Comparison of ENCODE assay signal across 8 mouse cellular contexts in genomic region chr6:88465181-88465920, GRCm38 (mm10). TPM values are rescaled to one million over a fixed set of nuclear protein-coding genes. Genes with fewer than 3 reads are reported as not detected.
DNase-seq lines count a peak whose midpoint lies in the region; ATAC-seq and TF ChIP-seq lines count a peak whose summit lies in the region.

Gene Ruvbl1, plus strand, starts transcription at chr6:88465409.

- TF ChIP-seq EP300 in CH12.LX (IDR thresholded peaks at IDR 0.05; ENCODE audit: low read length): no peak

- dilution Hi-C loops in CH12.LX (cut with MboI; ENCODE audit: extremely low pct_ligation_motif_present, extremely low pct_unique_long_range_greater_than_20kb, low sequenced_read_pairs): no loop called here

- no peaks in the 10 kb centered on the region for H3K9me3 ChIP-seq in CH12.LX (replicated peaks; ENCODE audit: low read length)
- H3K9me3 ChIP-seq in forebrain, embryonic 11.5 days (ENCODE audit: control insufficient read depth, low read length): no peaks in the 10 kb centered on the region
- H3K9me3 ChIP-seq in heart, embryonic 16.5 days (replicated peaks; ENCODE audit: control insufficient read depth, low read length): no peaks in the 10 kb centered on the region
- H3K9me3 ChIP-seq in liver, embryonic 15.5 days (replicated peaks): no peaks in the 10 kb centered on the region
- no peaks in the 10 kb centered on the region for H3K9me3 ChIP-seq in neural tube, embryonic 12.5 days

- no peak for TF ChIP-seq RAD21 in CH12.LX (IDR thresholded peaks at IDR 0.05; ENCODE audit: low read depth, low read length)

- peaks cover 14 to 41% of the 10 kb centered on the region in 2 experiments for H3K4me1 ChIP-seq in CH12.LX (ENCODE audit: control insufficient read depth in 1 of 2, insufficient read depth in 2 of 2)
- peaks cover 2% of the 10 kb centered on the region; the same call in 1 of the 2 replicates for H3K4me1 ChIP-seq in forebrain, embryonic 11.5 days (replicated peaks; ENCODE audit: control insufficient read depth, insufficient read depth, low read length)
- H3K4me1 ChIP-seq in heart, embryonic 16.5 days (ENCODE audit: control insufficient read depth, insufficient read depth, low read length): peaks cover 8% of the 10 kb centered on the region
- peaks cover 27% of the 10 kb centered on the region for H3K4me1 ChIP-seq in liver, embryonic 15.5 days (replicated peaks)
- H3K4me1 ChIP-seq in neural tube, embryonic 12.5 days: peaks cover 11% of the 10 kb centered on the region

- ATAC-seq in forebrain, embryonic 11.5 days (replicated peaks; ENCODE audit: low FRiP score): peak; percentile 99
- peak; percentile 99 for ATAC-seq in heart, embryonic 16.5 days (replicated peaks; ENCODE audit: extremely low read depth, insufficient read depth, low FRiP score)
- peak; percentile 99 for ATAC-seq in liver, embryonic 15.5 days (ENCODE audit: insufficient read depth)
- ATAC-seq in neural tube, embryonic 12.5 days (ENCODE audit: low FRiP score, low read depth): peak; percentile 100

- no peaks in the 10 kb centered on the region for H3K27me3 ChIP-seq in CH12.LX (replicated peaks)
- H3K27me3 ChIP-seq in forebrain, embryonic 11.5 days (ENCODE audit: control insufficient read depth, insufficient read depth, low read length): no peaks in the 10 kb centered on the region
- no peaks in the 10 kb centered on the region for H3K27me3 ChIP-seq in heart, embryonic 16.5 days (ENCODE audit: control insufficient read depth, insufficient read depth, low read length)
- no peaks in the 10 kb centered on the region for H3K27me3 ChIP-seq in liver, embryonic 15.5 days
- H3K27me3 ChIP-seq in neural tube, embryonic 12.5 days (replicated peaks): no peaks in the 10 kb centered on the region

- in situ Hi-C loops in CH12.LX (cut with MboI; ENCODE audit: low pct_ligation_motif_present, low pct_unique_long_range_greater_than_20kb, low sequenced_read_pairs): no loop called here

- peak; percentile 97 for DNase-seq in CH12.LX (ENCODE audit: extremely low read depth)
- peak; percentile 94 for DNase-seq in c-Kit-positive CD71-positive TER-119-negative erythroid progenitor cells, embryonic 14.5 days (ENCODE audit: low read depth)
- DNase-seq in forebrain, embryonic 11.5 days (ENCODE audit: low spot score): peak; percentile 91
- DNase-seq in kidney, postnatal 36 days: peak; percentile 92 to 96
- peak; percentile 97 for DNase-seq in telencephalon, adult 2 months (ENCODE audit: low read depth, low spot score)

- peaks cover 26 to 38% of the 10 kb centered on the region in 2 experiments for H3K36me3 ChIP-seq in CH12.LX (replicated peaks in 1 of 2; ENCODE audit: control insufficient read depth in 1 of 2, insufficient read depth in 1 of 2, low read length in 1 of 2)
- no peaks in the 10 kb centered on the region; the same call in 1 of the 2 replicates for H3K36me3 ChIP-seq in forebrain, embryonic 11.5 days (ENCODE audit: control insufficient read depth, insufficient read depth, low read length)
- H3K36me3 ChIP-seq in heart, embryonic 16.5 days (ENCODE audit: control insufficient read depth, insufficient read depth): peaks cover 17% of the 10 kb centered on the region
- peaks cover 27% of the 10 kb centered on the region for H3K36me3 ChIP-seq in liver, embryonic 15.5 days (replicated peaks)
- H3K36me3 ChIP-seq in neural tube, embryonic 12.5 days: peaks cover 21% of the 10 kb centered on the region

- peak within 1 kb of the TSS; percentile 8; the same call in 1 of the 2 replicates for H3K27ac ChIP-seq in CH12.LX (ENCODE audit: insufficient read depth, low read depth)
- H3K27ac ChIP-seq in forebrain, embryonic 11.5 days (ENCODE audit: low read depth, low read length): no peak within 1 kb of the TSS
- no peak within 1 kb of the TSS for H3K27ac ChIP-seq in heart, embryonic 16.5 days (ENCODE audit: low read length)
- H3K27ac ChIP-seq in liver, embryonic 15.5 days (replicated peaks): peak within 1 kb of the TSS; percentile 38; the same call in 1 of the 2 replicates
- no peak within 1 kb of the TSS for H3K27ac ChIP-seq in neural tube, embryonic 12.5 days

- peak; percentile 65 for TF ChIP-seq POLR2A in CH12.LX (IDR thresholded peaks at IDR 0.05; ENCODE audit: low read depth, low read length)

- peaks cover 24% of the 10 kb centered on the region for H3K79me2 ChIP-seq in CH12.LX (replicated peaks; ENCODE audit: control insufficient read depth, extremely low read depth, insufficient read depth, poor library complexity, severe bottlenecking)

- H3K4me2 ChIP-seq in CH12.LX (ENCODE audit: insufficient read depth, low read depth, poor library complexity, severe bottlenecking): peak within 1 kb of the TSS; percentile 72
- peak within 1 kb of the TSS; percentile 81 for H3K4me2 ChIP-seq in forebrain, embryonic 11.5 days (ENCODE audit: low read depth, low read length, severe bottlenecking)
- peak within 1 kb of the TSS; percentile 81 for H3K4me2 ChIP-seq in heart, embryonic 16.5 days (ENCODE audit: low read depth, low read length)
- peak within 1 kb of the TSS; percentile 84 for H3K4me2 ChIP-seq in liver, embryonic 15.5 days
- H3K4me2 ChIP-seq in neural tube, embryonic 12.5 days (replicated peaks): peak within 1 kb of the TSS; percentile 88

- peak within 1 kb of the TSS; percentile 77 to 95 (median 87) for H3K4me3 ChIP-seq in CH12.LX (replicated peaks in 1 of 3; ENCODE audit: low read depth in 2 of 3, low read length in 2 of 3, poor library complexity in 1 of 3)
- peak within 1 kb of the TSS; percentile 69 for H3K4me3 ChIP-seq in forebrain, embryonic 11.5 days (ENCODE audit: low read depth, low read length)
- peak within 1 kb of the TSS; percentile 62 for H3K4me3 ChIP-seq in heart, embryonic 16.5 days (ENCODE audit: low read length)
- peak within 1 kb of the TSS; percentile 72 for H3K4me3 ChIP-seq in liver, embryonic 15.5 days (replicated peaks)
- peak within 1 kb of the TSS; percentile 63 for H3K4me3 ChIP-seq in neural tube, embryonic 12.5 days

- WGBS in forebrain, embryonic 11.5 days: under 1% methylated on average over 39 of the region's 42 CpGs
- under 1% methylated on average over 42 of the region's 42 CpGs for WGBS in heart, embryonic 16.5 days
- under 1% methylated on average over 42 of the region's 42 CpGs for WGBS in liver, embryonic 15.5 days (ENCODE audit: insufficient replicate concordance)
- WGBS in neural tube, embryonic 12.5 days: under 1% methylated on average over 42 of the region's 42 CpGs

- peak within 1 kb of the TSS; percentile 51 for H3K9ac ChIP-seq in CH12.LX (ENCODE audit: insufficient read depth, low read depth)
- H3K9ac ChIP-seq in forebrain, embryonic 11.5 days (ENCODE audit: low read length): peak within 1 kb of the TSS; percentile 73
- peak within 1 kb of the TSS; percentile 70 for H3K9ac ChIP-seq in heart, embryonic 16.5 days (ENCODE audit: low read length)
- peak within 1 kb of the TSS; percentile 76 for H3K9ac ChIP-seq in liver, embryonic 15.5 days
- H3K9ac ChIP-seq in neural tube, embryonic 12.5 days: peak within 1 kb of the TSS; percentile 70

- no peak for TF ChIP-seq CTCF in CH12.LX (conservative IDR thresholded peaks at IDR 0.05 in 1 of 2, IDR thresholded peaks at IDR 0.05 in 1 of 2; ENCODE audit: low read depth in 2 of 2, low read length in 2 of 2)

TF ChIP-seq in CH12.LX, 34 proteins besides CTCF, POLR2A, EP300 and RAD21 (continues in another document):
- TF ChIP-seq MAFK (IDR thresholded peaks at IDR 0.05; ENCODE audit: insufficient replicate concordance, low read length) (no peak), SMC3 (IDR thresholded peaks at IDR 0.05; ENCODE audit: low read depth, low read length) (no peak), USF2 (conservative IDR thresholded peaks at IDR 0.05; ENCODE audit: low read depth, low read length) (no peak), SIN3A (IDR thresholded peaks at IDR 0.05; ENCODE audit: low read length) (peak; percentile 40; the same call in 1 of the 2 replicates), E2F4 (IDR thresholded peaks at IDR 0.05; ENCODE audit: insufficient replicate concordance, low read depth, low read length) (no peak), USF1 (IDR thresholded peaks at IDR 0.05; ENCODE audit: low read depth, low read length) (no peak), ZMIZ1 (IDR thresholded peaks at IDR 0.05; ENCODE audit: low read depth, low read length) (peak; percentile 77; the same call in 1 of the 2 replicates), ZC3H11A (IDR thresholded peaks at IDR 0.05; ENCODE audit: low read depth, low read length) (no peak), TCF12 (IDR thresholded peaks at IDR 0.05; ENCODE audit: low read depth, low read length) (peak; percentile 80), MAZ (IDR thresholded peaks at IDR 0.05; ENCODE audit: low read depth, low read length) (peak; percentile 38; the same call in 1 of the 2 replicates), JUND (conservative IDR thresholded peaks at IDR 0.05; ENCODE audit: low read depth, low read length) (no peak), MAX (IDR thresholded peaks at IDR 0.05; ENCODE audit: low read length) (peak; percentile 92), MXI1 (IDR thresholded peaks at IDR 0.05; ENCODE audit: low read depth, low read length) (peak; percentile 95), RCOR1 (conservative IDR thresholded peaks at IDR 0.05; ENCODE audit: low read depth, low read length) (no peak), TBP (conservative IDR thresholded peaks at IDR 0.05; ENCODE audit: low read depth, low read length) (peak; percentile 86), UBTF (IDR thresholded peaks at IDR 0.05; ENCODE audit: low read depth, low read length) (no peak), CHD2 (IDR thresholded peaks at IDR 0.05; ENCODE audit: low read length) (peak; percentile 93), NELFE (IDR thresholded peaks at IDR 0.05; ENCODE audit: low read depth, low read length) (peak; percentile 59), NRF1 (IDR thresholded peaks at IDR 0.05; ENCODE audit: low read depth, low read length) (0 out of 2 replicates have a peak, but pooled peaks have one; percentile 20), ZNF384 (IDR thresholded peaks at IDR 0.05; ENCODE audit: low read depth, low read length) (no peak), MEF2A (IDR thresholded peaks at IDR 0.05; ENCODE audit: borderline replicate concordance, low read depth, low read length) (peak; percentile 23; the same call in 1 of the 2 replicates), ZKSCAN1 (IDR thresholded peaks at IDR 0.05; ENCODE audit: borderline replicate concordance, low read depth, low read length) (no peak), CHD1 (IDR thresholded peaks at IDR 0.05; ENCODE audit: low read depth, low read length) (no peak)

RNA-seq across cellular contexts. Expression of gene Ruvbl1, which starts in this region (rescaled TPM):
- total RNA-seq in CH12.LX (2012; rRNA removed): 156 and 207 TPM in 2 replicates
- 169 and 172 TPM in 2 replicates for total RNA-seq in CH12.LX (2014; rRNA removed)
- 159 and 184 TPM in 2 replicates for polyA plus RNA-seq in CH12.LX (2012; ENCODE audit: insufficient read length, low read depth)
- 166 and 175 TPM in 2 replicates for polyA plus RNA-seq in forebrain, embryonic 11.5 days (2014; fragmentation: Nextera tagmentation; extraction: Ambion mirVana)
- polyA plus RNA-seq in heart, embryonic 16.5 days (2015; fragmentation: Nextera tagmentation; extraction: Ambion mirVana): 80.8 and 90.5 TPM in 2 replicates
- 68.2 and 73.7 TPM in 2 replicates for polyA plus RNA-seq in liver, embryonic 15.5 days (2015; fragmentation: Nextera tagmentation; extraction: Ambion mirVana)
- 112 and 115 TPM in 2 replicates for polyA plus RNA-seq in neural tube, embryonic 12.5 days (2016; fragmentation: Nextera tagmentation; extraction: Ambion mirVana)

Comparison
In these comparisons a context has a peak if more than half of its experiments do, and no peak if none do; other contexts are left out.
1. H3K27ac ChIP-seq: peak in CH12.LX (single experiment) and liver, embryonic 15.5 days (single experiment); none in forebrain, embryonic 11.5 days (single experiment), heart, embryonic 16.5 days (single experiment) and neural tube, embryonic 12.5 days (single experiment).
2. Peak in every context shown above with its lines, with median percentiles within 50 percentile points of each other: DNase-seq, H3K4me2 ChIP-seq, H3K4me3 ChIP-seq, H3K9ac ChIP-seq and ATAC-seq.